Mouse (Mus musculus) MEL (cell line): Measurements from ENCODE around the gene Cfdp1. TPM values are rescaled to one million over a fixed set of nuclear protein-coding genes. Genes with fewer than 3 reads are reported as not detected.

Source experiments
- DNase-seq: peaks from one replicate; pipeline ENCODE4 v3.0.0; 2011; ENCODE audit warnings: low read depth, low spot score
- H3K27ac ChIP-seq: 2 replicates; pipeline ENCODE4 v1.5.1; 2012; ENCODE audit warnings: low read depth, mild to moderate bottlenecking, control low read depth, low read length, moderate library complexity; ENCODE audit not compliant: control insufficient read depth
- H3K27me3 ChIP-seq, 2 experiments: fragments of 150-350 bp in 1 of 2; sonication (generic) in 1 of 2; 2 replicates each; pipeline ENCODE4 v1.6.1; 2012; ENCODE audit warnings: low read length in 2 of 2, mild to moderate bottlenecking in 2 of 2, improper control_type of control experiment in 1 of 2, moderate library complexity in 1 of 2; ENCODE audit not compliant: insufficient read depth in 2 of 2, control insufficient read depth in 1 of 2
- H3K36me3 ChIP-seq, 2 experiments: 2 replicates each; pipeline ENCODE4 v1.6.1; 2012 to 2014; ENCODE audit warnings: low read length in 2 of 2, improper control_type of control experiment in 1 of 2, inconsistent platforms in 1 of 2, mild to moderate bottlenecking in 1 of 2; ENCODE audit not compliant: insufficient read depth in 2 of 2, control insufficient read depth in 1 of 2
- H3K4me1 ChIP-seq, 2 experiments: fragments of 150-350 bp in 1 of 2; sonication (generic) in 1 of 2; 2 replicates each; pipeline ENCODE4 v1.6.1; 2012; ENCODE audit warnings: low read length in 2 of 2, improper control_type of control experiment in 1 of 2, mild to moderate bottlenecking in 1 of 2; ENCODE audit not compliant: insufficient read depth in 2 of 2, control insufficient read depth in 1 of 2
- H3K4me3 ChIP-seq, 2 experiments: fragments of 150-350 bp in 1 of 2; sonication (generic) in 1 of 2; 2 replicates each; pipeline ENCODE4 v1.5.1; 2012; ENCODE audit warnings: low read depth in 2 of 2, low read length in 2 of 2, mild to moderate bottlenecking in 2 of 2, moderate library complexity in 2 of 2, control low read depth in 1 of 2, improper control_type of control experiment in 1 of 2; ENCODE audit not compliant: control insufficient read depth in 1 of 2, insufficient read depth in 1 of 2
- H3K79me2 ChIP-seq: 2 replicates; pipeline ENCODE4 v1.6.1; 2012; ENCODE audit warnings: mild to moderate bottlenecking, low read length, moderate library complexity; ENCODE audit not compliant: control insufficient read depth, poor library complexity, insufficient read depth
- H3K9ac ChIP-seq: 2 replicates; pipeline ENCODE4 v1.6.1; 2012; ENCODE audit warnings: low read depth, mild to moderate bottlenecking, control low read depth, low read length, moderate library complexity; ENCODE audit not compliant: control insufficient read depth, poor library complexity, severe bottlenecking
- H3K9me3 ChIP-seq: fragments of 150-350 bp; sonication (generic); replicated peaks from 2 replicates; pipeline ENCODE4 v1.6.1; 2012; ENCODE audit warnings: mild to moderate bottlenecking, low read length, improper control_type of control experiment, moderate library complexity; ENCODE audit not compliant: insufficient read depth
- BHLHE40 ChIP-seq: IDR thresholded peaks from 2 replicates; pipeline ENCODE4 v1.6.1; 2012; ENCODE audit warnings: low read depth, mild to moderate bottlenecking, inconsistent platforms, low read length, improper control_type of control experiment, borderline replicate concordance
- CHD2 ChIP-seq: IDR thresholded peaks from 2 replicates; pipeline ENCODE4 v1.6.1; 2011; ENCODE audit warnings: low read length, improper control_type of control experiment
- ELF1 ChIP-seq: IDR thresholded peaks from 2 replicates; pipeline ENCODE4 v1.6.1; 2014; ENCODE audit warnings: low read depth, mild to moderate bottlenecking, inconsistent platforms, low read length, improper control_type of control experiment, moderate library complexity
- EP300 ChIP-seq, 2 experiments: IDR thresholded peaks; 2 replicates each; pipeline ENCODE4 v1.6.1; 2011; ENCODE audit warnings: improper control_type of control experiment in 2 of 2, low read length in 2 of 2, low read depth in 1 of 2, mild to moderate bottlenecking in 1 of 2
- GABPA ChIP-seq: IDR thresholded peaks from 2 replicates; pipeline ENCODE4 v1.6.1; 2012; ENCODE audit warnings: low read depth, mild to moderate bottlenecking, inconsistent platforms, low read length, improper control_type of control experiment, moderate library complexity
- HCFC1 ChIP-seq: IDR thresholded peaks from 2 replicates; pipeline ENCODE4 v1.6.1; 2012; ENCODE audit warnings: low read depth, mild to moderate bottlenecking, inconsistent platforms, low read length, improper control_type of control experiment, moderate library complexity
- KAT2A ChIP-seq: conservative IDR thresholded peaks from 2 replicates; pipeline ENCODE4 v1.6.1; 2012; ENCODE audit warnings: low read depth, low read length, improper control_type of control experiment, inconsistent platforms
- MAFK ChIP-seq: IDR thresholded peaks from 2 replicates; pipeline ENCODE4 v1.6.1; 2011; ENCODE audit warnings: low read depth, mild to moderate bottlenecking, low read length, improper control_type of control experiment, borderline replicate concordance
- MAX ChIP-seq: IDR thresholded peaks from 2 replicates; pipeline ENCODE4 v1.6.1; 2011; ENCODE audit warnings: low read length, improper control_type of control experiment
- MXI1 ChIP-seq: IDR thresholded peaks from 2 replicates; pipeline ENCODE4 v1.6.1; 2011; ENCODE audit warnings: mild to moderate bottlenecking, low read depth, low read length, improper control_type of control experiment
- NELFE ChIP-seq: IDR thresholded peaks from 2 replicates; pipeline ENCODE4 v1.6.1; 2011; ENCODE audit warnings: low read depth, low read length, improper control_type of control experiment
- POLR2A ChIP-seq, 2 experiments: IDR thresholded peaks; 2 replicates each; pipeline ENCODE4 v1.6.1; 2011 to 2012; ENCODE audit warnings: low read length in 2 of 2, mild to moderate bottlenecking in 2 of 2, control low read depth in 1 of 2, improper control_type of control experiment in 1 of 2, low read depth in 1 of 2, moderate library complexity in 1 of 2; ENCODE audit not compliant: control insufficient read depth in 1 of 2, insufficient read depth in 1 of 2, poor library complexity in 1 of 2
- POLR2AphosphoS5 ChIP-seq: IDR thresholded peaks from 2 replicates; pipeline ENCODE4 v1.6.1; 2012; ENCODE audit warnings: low read depth, borderline replicate concordance, mild to moderate bottlenecking, inconsistent platforms, low read length, moderate library complexity, mixed read lengths
- RAD21 ChIP-seq: IDR thresholded peaks from 2 replicates; pipeline ENCODE4 v1.6.1; 2011; ENCODE audit warnings: mild to moderate bottlenecking, low read depth, low read length, improper control_type of control experiment
- SMC3 ChIP-seq: IDR thresholded peaks from 2 replicates; pipeline ENCODE4 v1.6.1; 2011; ENCODE audit warnings: low read depth, low read length, improper control_type of control experiment
- TAL1 ChIP-seq: IDR thresholded peaks from 2 replicates; pipeline ENCODE4 v1.6.1; 2012; ENCODE audit warnings: mild to moderate bottlenecking, inconsistent platforms, low read length, moderate library complexity, mixed read lengths
- USF1 ChIP-seq: IDR thresholded peaks from 2 replicates; pipeline ENCODE4 v1.6.1; 2014; ENCODE audit warnings: low read depth, mild to moderate bottlenecking, inconsistent platforms, low read length, improper control_type of control experiment, moderate library complexity
- USF2 ChIP-seq, 2 experiments: IDR thresholded peaks; 2 replicates each; pipeline ENCODE4 v1.6.1; 2011 to 2012; ENCODE audit warnings: improper control_type of control experiment in 2 of 2, low read length in 2 of 2, borderline replicate concordance in 1 of 2, inconsistent platforms in 1 of 2, low read depth in 1 of 2, mild to moderate bottlenecking in 1 of 2; ENCODE audit not compliant: insufficient read depth in 1 of 2
- ZC3H11A ChIP-seq: IDR thresholded peaks from 2 replicates; pipeline ENCODE4 v1.6.1; 2012; ENCODE audit warnings: low read depth, mild to moderate bottlenecking, inconsistent platforms, low read length, improper control_type of control experiment
- ZKSCAN1 ChIP-seq: IDR thresholded peaks from 2 replicates; pipeline ENCODE4 v1.6.1; 2012; ENCODE audit warnings: low read depth, mild to moderate bottlenecking, inconsistent platforms, low read length, improper control_type of control experiment, moderate library complexity
- ZMIZ1 ChIP-seq: IDR thresholded peaks from 2 replicates; pipeline ENCODE4 v1.6.1; 2012; ENCODE audit warnings: low read depth, mild to moderate bottlenecking, inconsistent platforms, low read length, improper control_type of control experiment, moderate library complexity
- ZNF384 ChIP-seq: IDR thresholded peaks from 2 replicates; pipeline ENCODE4 v1.6.1; 2012; ENCODE audit warnings: low read depth, mild to moderate bottlenecking, inconsistent platforms, low read length, improper control_type of control experiment
- polyA plus RNA-seq, 2 experiments: library from polyadenylated mRNA; stranded (reverse) in 1 of 2; unstranded in 1 of 2; fragments of >175 nt in 1 of 2; fragments of >200 nt in 1 of 2; gene quantifications; 2 replicates each; pipeline versions ENCODE4 v1.2.1 to v1.2.4; 2012; ENCODE audit warnings: low replicate concordance in 2 of 2, low read depth in 1 of 2; ENCODE audit not compliant: insufficient read length in 2 of 2, insufficient read depth in 1 of 2, missing spikeins in 1 of 2
- total RNA-seq: library from RNA; depleted of rRNA; stranded (reverse); fragments of 300-350 nt; gene quantifications from 2 replicates; pipeline ENCODE4 v1.2.3, GENCODE M21; 2012

Gene Cfdp1
- total and polyA plus RNA-seq, 3 experiments = 185 to 214 TPM; not detected in 1

- DNase-seq = no peak
- H3K9me3 ChIP-seq = no peaks in the 10 kb centered on the region
- H3K4me3 ChIP-seq = no peak overlapping the region
- H3K79me2 ChIP-seq = peaks cover 12% of the 10 kb centered on the region
- H3K27me3 ChIP-seq = no peaks in the 10 kb centered on the region
- peaks cover 2 to 7% of the 10 kb centered on the region in 2 experiments; a peak in 3 of 4 replicates for H3K4me1 ChIP-seq
- H3K9ac ChIP-seq = no peak overlapping the region
- peaks cover 0 to 5% of the 10 kb centered on the region in 2 experiments; a peak in 1 of 4 replicates for H3K36me3 ChIP-seq
- TF ChIP-seq GABPA = no peak
- no peak for TF ChIP-seq CHD2
- no peak for TF ChIP-seq USF1
- TF ChIP-seq MXI1 = no peak
- TF ChIP-seq POLR2AphosphoS5 = no peak
- TF ChIP-seq POLR2A (IDR thresholded peaks at IDR 0.05; ENCODE audit: control insufficient read depth in 1 of 2, insufficient read depth in 1 of 2, low read depth in 1 of 2, low read length in 2 of 2, poor library complexity in 1 of 2) = no peak
- TF ChIP-seq RAD21 = no peak
- TF ChIP-seq MAX = no peak
- TF ChIP-seq ZNF384 = no peak
- TF ChIP-seq ZMIZ1 = no peak
- TF ChIP-seq MAFK = no peak
- no peak for TF ChIP-seq TAL1
- no peak for TF ChIP-seq EP300 (IDR thresholded peaks at IDR 0.05; ENCODE audit: low read depth in 1 of 2, low read length in 2 of 2)
- TF ChIP-seq KAT2A = no peak
- TF ChIP-seq NELFE = no peak
- TF ChIP-seq, all 39 proteins: peak for 0
- H3K27ac ChIP-seq = no peak overlapping the region
Observed at GRCm38 (mm10) chr8:111738867-111739266, 115.2 kb downstream of the Cfdp1 start.

DNA sequence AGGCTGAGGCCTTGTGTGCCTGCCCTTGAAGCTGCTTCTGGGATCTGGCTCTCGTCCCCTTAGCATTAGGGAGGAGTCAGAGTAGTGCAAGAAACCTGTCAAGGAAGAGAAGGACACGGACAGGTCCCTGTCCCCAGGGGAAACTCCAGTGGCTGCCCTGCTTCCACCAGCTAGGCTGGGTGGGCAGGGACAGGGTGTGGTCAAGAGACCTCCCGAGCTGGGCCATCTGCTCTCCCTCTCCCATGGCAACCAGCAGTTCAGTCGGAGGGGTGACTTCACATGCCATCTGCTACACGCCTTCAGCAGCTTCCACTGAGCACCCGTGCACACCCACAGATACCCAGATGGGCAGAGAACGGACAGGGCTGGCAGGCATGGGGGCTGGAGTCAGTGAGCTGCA, 117.8 kb downstream of the Cfdp1 start:
- Histone ChIP-seq H3K27me3 (no peaks in the 10 kb centered on the region), H3K9me3 (no peaks in the 10 kb centered on the region), H3K4me1 (peaks cover 1 to 2% of the 10 kb centered on the region in 2 experiments; a peak in 1 of 4 replicates), H3K27ac (no peak overlapping the region), H3K9ac (no peak overlapping the region), H3K79me2 (no peaks in the 10 kb centered on the region), H3K36me3 (no peaks in the 10 kb centered on the region), H3K4me3 (no peak overlapping the region)
- TF ChIP-seq BHLHE40 (no peak), CHD2 (no peak), SMC3 (no peak), KAT2A (no peak), MAX (no peak), ZC3H11A (no peak), ELF1 (no peak), USF2 (IDR thresholded peaks at IDR 0.05; ENCODE audit: borderline replicate concordance in 1 of 2, insufficient read depth in 1 of 2, low read depth in 1 of 2, low read length in 2 of 2) (no peak), HCFC1 (no peak), ZKSCAN1 (no peak), NELFE (no peak), POLR2A (IDR thresholded peaks at IDR 0.05; ENCODE audit: control insufficient read depth in 1 of 2, insufficient read depth in 1 of 2, low read depth in 1 of 2, low read length in 2 of 2, poor library complexity in 1 of 2) (no peak)
- DNase-seq = no peak
